Mouse (Mus musculus) liver, adult 2 months (tissue): ENCODE measurements around the gene Bcl6b.

Experiments used
- CTCF ChIP-seq: fragments of 200-500 bp; IDR thresholded peaks from 2 replicates; pipeline ENCODE4 v1.5.1; 2011; ENCODE audit warnings: low read depth, low read length, control low read depth
- POLR2A ChIP-seq: fragments of 200-500 bp; IDR thresholded peaks from 2 replicates; pipeline ENCODE4 v1.6.1; 2011; ENCODE audit warnings: low read length, control low read depth; ENCODE audit not compliant: insufficient read depth; ENCODE audit errors: extremely low read depth

GRCm38 (mm10) chr11:70208778-70209388 lies 20.7 kb downstream of the Bcl6b start:
- no peak for TF ChIP-seq POLR2A
- no peak for TF ChIP-seq CTCF
